8 mouse cellular contexts compared by ENCODE assay signal in the genomic region with DNA sequence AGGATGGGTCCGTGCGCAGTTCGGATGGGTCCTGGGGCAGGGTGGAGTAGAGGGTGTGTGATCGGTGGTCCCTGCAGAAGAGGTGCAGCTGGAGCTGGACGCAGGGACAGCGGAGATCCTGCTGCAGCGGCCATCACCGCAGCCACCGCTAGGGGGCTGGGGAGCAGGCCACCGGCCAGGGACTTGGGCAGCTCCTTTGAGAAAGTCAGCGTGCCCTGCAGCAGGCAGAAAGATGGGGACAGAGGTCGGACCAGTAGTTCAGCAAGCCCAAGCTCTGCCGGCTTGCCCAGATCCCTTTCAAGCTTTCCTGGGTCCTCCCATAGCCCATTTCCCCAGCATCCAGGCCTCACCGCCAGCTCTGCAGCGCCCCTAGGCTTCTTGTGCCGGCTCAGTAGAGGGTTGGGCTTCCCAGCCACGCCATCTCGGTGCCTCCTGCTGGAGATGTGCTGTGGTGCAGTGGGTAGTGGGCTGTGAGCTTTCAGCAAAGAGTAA. TPM values are rescaled to one million over a fixed set of nuclear protein-coding genes. Genes with fewer than 3 reads are reported as not detected.
A peak's percentile ranks its signal among the peaks of the same experiment; 100 is the strongest.
DNase-seq lines count a peak whose midpoint lies in the region; ATAC-seq and TF ChIP-seq lines count a peak whose summit lies in the region.

No protein-coding gene starts in this region.

- H3K9ac ChIP-seq in ES-E14 (ENCODE audit: insufficient read depth, low read depth, low read length, poor library complexity, severe bottlenecking), result no peak overlapping the region
- peak overlapping the region; percentile 12; the same call in 1 of the 2 replicates for H3K9ac ChIP-seq in embryonic facial prominence, embryonic 15.5 days
- H3K9ac ChIP-seq in heart, embryonic 14.5 days (ENCODE audit: low read length), result peak overlapping the region; percentile 58; the same call in 1 of the 2 replicates
- H3K9ac ChIP-seq in kidney, embryonic 16.5 days (replicated peaks; ENCODE audit: low read length), result peak overlapping the region; percentile 37
- peak overlapping the region; percentile 7; the same call in 1 of the 2 replicates for H3K9ac ChIP-seq in lung, embryonic 14.5 days

- H3K27ac ChIP-seq in ES-E14 (ENCODE audit: insufficient read depth, low read depth, low read length, poor library complexity, severe bottlenecking), result no peak overlapping the region
- no peak overlapping the region for H3K27ac ChIP-seq in embryonic facial prominence, embryonic 15.5 days (replicated peaks)
- 0 out of 4 replicates have a peak overlapping the region, but pooled peaks of 1 of the 2 experiments have one; percentile 35 for H3K27ac ChIP-seq in heart, embryonic 14.5 days (replicated peaks in 1 of 2; ENCODE audit: control insufficient read depth in 1 of 2, insufficient read depth in 1 of 2, low read depth in 2 of 2, low read length in 2 of 2)
- H3K27ac ChIP-seq in kidney, embryonic 16.5 days (ENCODE audit: low read length), result no peak overlapping the region
- H3K27ac ChIP-seq in lung, embryonic 14.5 days (ENCODE audit: low read depth), result no peak overlapping the region

- in situ Hi-C loops in ES-E14 (cut with MboI; ENCODE audit: low sequenced_read_pairs in 2 of 2, unreplicated experiment in 2 of 2), result loop anchor here (10.0 to 25.0 kb wide), 2 partner anchors 130 to 328 kb away; a partner anchor contains a TSS

- H3K4me1 ChIP-seq in ES-E14 (ENCODE audit: control insufficient read depth in 2 of 2, insufficient read depth in 2 of 2, low read length in 2 of 2, poor library complexity in 1 of 2), result peaks cover 1 to 7% of the 10 kb centered on the region in 2 experiments; a peak in 3 of 4 replicates
- peaks cover 44% of the 10 kb centered on the region for H3K4me1 ChIP-seq in embryonic facial prominence, embryonic 15.5 days
- H3K4me1 ChIP-seq in heart, embryonic 14.5 days (ENCODE audit: control insufficient read depth in 2 of 2, insufficient read depth in 2 of 2, low read length in 2 of 2), result peaks cover 26 to 31% of the 10 kb centered on the region in 2 experiments
- H3K4me1 ChIP-seq in kidney, embryonic 16.5 days (ENCODE audit: insufficient read depth, low read length), result peaks cover 28% of the 10 kb centered on the region
- H3K4me1 ChIP-seq in lung, embryonic 14.5 days (ENCODE audit: insufficient read depth), result no peaks in the 10 kb centered on the region; the same call in 1 of the 2 replicates

- no peaks in the 10 kb centered on the region for H3K27me3 ChIP-seq in embryonic facial prominence, embryonic 15.5 days
- no peaks in the 10 kb centered on the region for H3K27me3 ChIP-seq in heart, embryonic 14.5 days (ENCODE audit: control insufficient read depth, insufficient read depth, low read length)
- no peaks in the 10 kb centered on the region for H3K27me3 ChIP-seq in kidney, embryonic 16.5 days (ENCODE audit: insufficient read depth, low read length)
- no peaks in the 10 kb centered on the region for H3K27me3 ChIP-seq in lung, embryonic 14.5 days (ENCODE audit: insufficient read depth, low read length)

- peak overlapping the region; percentile 23 to 40; a peak in 3 of 4 replicates for H3K4me3 ChIP-seq in ES-E14 (ENCODE audit: insufficient read depth in 1 of 2, low read depth in 1 of 2, low read length in 2 of 2, poor library complexity in 1 of 2, severe bottlenecking in 1 of 2)
- H3K4me3 ChIP-seq in embryonic facial prominence, embryonic 15.5 days (replicated peaks), result peak overlapping the region; percentile 28
- H3K4me3 ChIP-seq in heart, embryonic 14.5 days (ENCODE audit: control insufficient read depth in 1 of 2, insufficient read depth in 1 of 2, low read depth in 1 of 2, low read length in 2 of 2), result peak overlapping the region; percentile 33 to 39
- H3K4me3 ChIP-seq in kidney, embryonic 16.5 days (ENCODE audit: low read length), result peak overlapping the region; percentile 32
- H3K4me3 ChIP-seq in lung, embryonic 14.5 days (ENCODE audit: low read depth, low read length), result peak overlapping the region; percentile 25

- peaks cover 22% of the 10 kb centered on the region for H3K36me3 ChIP-seq in ES-E14 (ENCODE audit: control insufficient read depth, insufficient read depth, low read length, poor library complexity, severe bottlenecking)
- H3K36me3 ChIP-seq in embryonic facial prominence, embryonic 15.5 days, result peaks cover 16% of the 10 kb centered on the region
- peaks cover 27% of the 10 kb centered on the region for H3K36me3 ChIP-seq in heart, embryonic 14.5 days (ENCODE audit: control insufficient read depth, insufficient read depth, low read length)
- peaks cover 2% of the 10 kb centered on the region; the same call in 1 of the 2 replicates for H3K36me3 ChIP-seq in kidney, embryonic 16.5 days (ENCODE audit: insufficient read depth, low read length)
- H3K36me3 ChIP-seq in lung, embryonic 14.5 days (ENCODE audit: insufficient read depth), result peaks cover 32% of the 10 kb centered on the region

- peak; percentile 58; the same call in 1 of the 2 replicates for ATAC-seq in embryonic facial prominence, embryonic 15.5 days (ENCODE audit: insufficient number of reproducible peaks, low FRiP score, low TSS enrichment, low read depth)
- ATAC-seq in heart, embryonic 14.5 days (ENCODE audit: insufficient number of reproducible peaks, insufficient read depth, low FRiP score, low read depth), result peak; percentile 26; the same call in 1 of the 2 replicates
- ATAC-seq in kidney, embryonic 16.5 days (ENCODE audit: low FRiP score, low TSS enrichment), result peak; percentile 69
- peak; percentile 84 for ATAC-seq in lung, embryonic 14.5 days (ENCODE audit: insufficient read depth)
- ATAC-seq in inflammation-experienced regulatory T-cells, adult 6 months, result no peak

- WGBS in embryonic facial prominence, embryonic 15.5 days, result 7% methylated on average over 18 of the region's 18 CpGs
- 5% methylated on average over 18 of the region's 18 CpGs for WGBS in heart, embryonic 14.5 days
- 3% methylated on average over 18 of the region's 18 CpGs for WGBS in kidney, embryonic 16.5 days
- WGBS in lung, embryonic 14.5 days, result 4% methylated on average over 18 of the region's 18 CpGs

- H3K4me2 ChIP-seq in embryonic facial prominence, embryonic 15.5 days (replicated peaks), result peak overlapping the region; percentile 51
- H3K4me2 ChIP-seq in heart, embryonic 14.5 days (ENCODE audit: low read length), result peak overlapping the region; percentile 81
- H3K4me2 ChIP-seq in kidney, embryonic 16.5 days (replicated peaks; ENCODE audit: low read depth, low read length), result peak overlapping the region; percentile 56
- H3K4me2 ChIP-seq in lung, embryonic 14.5 days, result peak overlapping the region; percentile 63

- DNase-seq in ES-E14 (ENCODE audit: low read depth, low spot score), result peak; percentile 72
- peak; percentile 82 to 91 for DNase-seq in adrenal gland, postnatal 36 days
- DNase-seq in lung, embryonic 14.5 days, result peak; percentile 92
- DNase-seq in ovary, postnatal 14 days (ENCODE audit: low spot score), result peak; percentile 78

- TF ChIP-seq CTCF in lung, embryonic 14.5 days (IDR thresholded peaks at IDR 0.05; ENCODE audit: low read depth), result peak; percentile 94

- no peaks in the 10 kb centered on the region for H3K9me3 ChIP-seq in ES-E14 (ENCODE audit: control insufficient read depth, insufficient read depth, low read depth, low read length)
- H3K9me3 ChIP-seq in embryonic facial prominence, embryonic 15.5 days (replicated peaks), result no peaks in the 10 kb centered on the region
- no peaks in the 10 kb centered on the region for H3K9me3 ChIP-seq in heart, embryonic 14.5 days (ENCODE audit: control insufficient read depth, low read length)
- no peaks in the 10 kb centered on the region for H3K9me3 ChIP-seq in kidney, embryonic 16.5 days (ENCODE audit: low read length)
- no peaks in the 10 kb centered on the region for H3K9me3 ChIP-seq in lung, embryonic 14.5 days (ENCODE audit: low read depth, low read length)

RNA-seq across cellular contexts. Expression of a gene that starts 4.6 kb away (rescaled TPM):
- 0.40 and 0.48 TPM in 2 replicates for total RNA-seq in ES-E14 (2012; rRNA removed)
- not detected for total RNA-seq in adrenal gland, postnatal 36 days (2021)
- polyA plus RNA-seq in embryonic facial prominence, embryonic 15.5 days (2015; fragmentation: Nextera tagmentation; extraction: Ambion mirVana), result 0.50 and 0.73 TPM in 2 replicates
- 0.11 and 0.24 TPM in 2 replicates for polyA plus RNA-seq in heart, embryonic 14.5 days (2014; fragmentation: Nextera tagmentation; extraction: Ambion mirVana)
- 0.30 and 0.67 TPM in 2 replicates for polyA plus RNA-seq in kidney, embryonic 16.5 days (2015; fragmentation: Nextera tagmentation; extraction: Ambion mirVana)
- polyA plus RNA-seq in lung, embryonic 14.5 days (2014; fragmentation: Nextera tagmentation; extraction: Ambion mirVana), result 0.61 TPM in 1 of 2 replicates, not detected in the other
- not detected for polyA plus RNA-seq in inflammation-experienced regulatory T-cells, adult 6 months (2017; shearing (Covaris generic))

RNA-seq across cellular contexts. Expression of a gene that starts 24.8 kb away (rescaled TPM):
- total RNA-seq in ES-E14 (2012; rRNA removed), result 2.7 and 5.9 TPM in 2 replicates
- 10 to 100 TPM; 11.8 to 13.3 TPM for total RNA-seq in adrenal gland, postnatal 36 days (2021)
- 16.1 and 18.9 TPM in 2 replicates for polyA plus RNA-seq in embryonic facial prominence, embryonic 15.5 days (2015; fragmentation: Nextera tagmentation; extraction: Ambion mirVana)
- 8.1 and 9.1 TPM in 2 replicates for polyA plus RNA-seq in heart, embryonic 14.5 days (2014; fragmentation: Nextera tagmentation; extraction: Ambion mirVana)
- polyA plus RNA-seq in kidney, embryonic 16.5 days (2015; fragmentation: Nextera tagmentation; extraction: Ambion mirVana), result 12.4 and 14.4 TPM in 2 replicates
- polyA plus RNA-seq in lung, embryonic 14.5 days (2014; fragmentation: Nextera tagmentation; extraction: Ambion mirVana), result 11.8 and 12.0 TPM in 2 replicates
- polyA plus RNA-seq in inflammation-experienced regulatory T-cells, adult 6 months (2017; shearing (Covaris generic)), result not detected

RNA-seq across cellular contexts. Expression of a gene that starts 42.5 kb away (rescaled TPM):
- 59.4 and 85.5 TPM in 2 replicates for total RNA-seq in ES-E14 (2012; rRNA removed)
- 100 to 1,000 TPM; 144 to 150 TPM for total RNA-seq in adrenal gland, postnatal 36 days (2021)
- polyA plus RNA-seq in embryonic facial prominence, embryonic 15.5 days (2015; fragmentation: Nextera tagmentation; extraction: Ambion mirVana), result 264 and 279 TPM in 2 replicates
- 163 and 172 TPM in 2 replicates for polyA plus RNA-seq in heart, embryonic 14.5 days (2014; fragmentation: Nextera tagmentation; extraction: Ambion mirVana)
- polyA plus RNA-seq in kidney, embryonic 16.5 days (2015; fragmentation: Nextera tagmentation; extraction: Ambion mirVana), result 324 and 333 TPM in 2 replicates
- 304 and 306 TPM in 2 replicates for polyA plus RNA-seq in lung, embryonic 14.5 days (2014; fragmentation: Nextera tagmentation; extraction: Ambion mirVana)
- 100 to 1,000 TPM; 216 to 248 (median 223) TPM for polyA plus RNA-seq in inflammation-experienced regulatory T-cells, adult 6 months (2017; shearing (Covaris generic))

RNA-seq across cellular contexts. Expression of a gene that starts 51.5 kb away (rescaled TPM):
- 69.0 and 80.8 TPM in 2 replicates for total RNA-seq in ES-E14 (2012; rRNA removed)
- 10 to 100 TPM; 37.0 to 37.4 TPM for total RNA-seq in adrenal gland, postnatal 36 days (2021)
- 51.2 and 52.2 TPM in 2 replicates for polyA plus RNA-seq in embryonic facial prominence, embryonic 15.5 days (2015; fragmentation: Nextera tagmentation; extraction: Ambion mirVana)
- polyA plus RNA-seq in heart, embryonic 14.5 days (2014; fragmentation: Nextera tagmentation; extraction: Ambion mirVana), result 76.2 and 77.2 TPM in 2 replicates
- polyA plus RNA-seq in kidney, embryonic 16.5 days (2015; fragmentation: Nextera tagmentation; extraction: Ambion mirVana), result 40.7 and 44.3 TPM in 2 replicates
- 46.7 and 47.7 TPM in 2 replicates for polyA plus RNA-seq in lung, embryonic 14.5 days (2014; fragmentation: Nextera tagmentation; extraction: Ambion mirVana)
- polyA plus RNA-seq in inflammation-experienced regulatory T-cells, adult 6 months (2017; shearing (Covaris generic)), result 1 to 10 TPM in 2 of 3 experiments, under 1 TPM in 1; 0.74 to 1.8 (median 1.5) TPM

RNA-seq across cellular contexts. Expression of a gene that starts 56.9 kb away (rescaled TPM):
- total RNA-seq in ES-E14 (2012; rRNA removed), result 0.49 and 1.0 TPM in 2 replicates
- total RNA-seq in adrenal gland, postnatal 36 days (2021), result under 1 TPM; 0.16 to 0.43 TPM
- 2.0 and 2.3 TPM in 2 replicates for polyA plus RNA-seq in embryonic facial prominence, embryonic 15.5 days (2015; fragmentation: Nextera tagmentation; extraction: Ambion mirVana)
- 1.8 and 2.2 TPM in 2 replicates for polyA plus RNA-seq in heart, embryonic 14.5 days (2014; fragmentation: Nextera tagmentation; extraction: Ambion mirVana)
- 3.8 and 4.2 TPM in 2 replicates for polyA plus RNA-seq in kidney, embryonic 16.5 days (2015; fragmentation: Nextera tagmentation; extraction: Ambion mirVana)
- polyA plus RNA-seq in lung, embryonic 14.5 days (2014; fragmentation: Nextera tagmentation; extraction: Ambion mirVana), result 3.9 TPM in 2 replicates
- 1 to 10 TPM in 2 of 3 experiments, under 1 TPM in 1; 0.96 to 1.3 (median 1.1) TPM for polyA plus RNA-seq in inflammation-experienced regulatory T-cells, adult 6 months (2017; shearing (Covaris generic))
